Mouse (Mus musculus) adrenal gland, postnatal 10 days (tissue): ENCODE measurements around the gene Sf3b4. TPM values are rescaled to one million over a fixed set of nuclear protein-coding genes. Genes with fewer than 3 reads are reported as not detected.

Experiments used
- DNase-seq: peaks from one replicate; pipeline ENCODE4 v3.0.0; 2021; ENCODE audit warnings: mixed read lengths
- microRNA-seq: library from miRNA; unstranded; fragments of <30 nt; microRNA quantifications from one replicate; pipeline ENCODE4 v1.2.0, GENCODE M21; 2021
- total RNA-seq, 2 experiments: library from RNA; stranded (reverse); gene quantifications; 2 replicates each; pipeline ENCODE4 v1.2.3; 2021

Gene Sf3b4
- total RNA-seq, 2 experiments from 2014 or later: 50.4 to 50.9 TPM

DNA sequence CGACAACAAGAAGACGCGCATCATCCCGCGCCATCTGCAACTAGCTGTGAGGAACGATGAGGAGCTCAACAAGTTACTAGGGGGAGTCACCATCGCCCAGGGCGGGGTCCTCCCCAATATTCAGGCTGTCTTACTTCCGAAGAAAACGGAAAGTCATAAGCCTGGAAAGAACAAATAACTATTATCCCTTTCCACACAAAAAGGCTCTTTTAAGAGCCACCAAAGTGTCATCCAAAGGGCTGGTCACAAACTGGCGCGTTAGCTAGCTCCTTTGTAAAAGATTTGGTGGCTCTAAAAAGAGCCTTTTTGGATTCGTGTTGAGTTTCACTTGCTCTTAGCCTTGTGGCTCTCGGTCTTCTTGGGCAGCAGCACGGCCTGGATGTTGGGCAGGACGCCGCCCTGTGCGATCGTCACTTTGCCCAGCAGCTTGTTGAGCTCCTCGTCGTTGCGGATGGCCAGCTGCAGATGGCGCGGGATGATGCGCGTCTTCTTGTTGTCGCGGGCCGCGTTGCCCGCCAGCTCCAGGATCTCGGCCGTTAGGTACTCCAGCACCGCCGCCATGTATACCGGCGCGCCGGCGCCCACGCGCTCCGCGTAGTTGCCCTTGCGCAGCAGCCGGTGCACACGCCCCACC lies 48.1 kb downstream of the Sf3b4 start:
- DNase-seq: peak; percentile 35

DNA sequence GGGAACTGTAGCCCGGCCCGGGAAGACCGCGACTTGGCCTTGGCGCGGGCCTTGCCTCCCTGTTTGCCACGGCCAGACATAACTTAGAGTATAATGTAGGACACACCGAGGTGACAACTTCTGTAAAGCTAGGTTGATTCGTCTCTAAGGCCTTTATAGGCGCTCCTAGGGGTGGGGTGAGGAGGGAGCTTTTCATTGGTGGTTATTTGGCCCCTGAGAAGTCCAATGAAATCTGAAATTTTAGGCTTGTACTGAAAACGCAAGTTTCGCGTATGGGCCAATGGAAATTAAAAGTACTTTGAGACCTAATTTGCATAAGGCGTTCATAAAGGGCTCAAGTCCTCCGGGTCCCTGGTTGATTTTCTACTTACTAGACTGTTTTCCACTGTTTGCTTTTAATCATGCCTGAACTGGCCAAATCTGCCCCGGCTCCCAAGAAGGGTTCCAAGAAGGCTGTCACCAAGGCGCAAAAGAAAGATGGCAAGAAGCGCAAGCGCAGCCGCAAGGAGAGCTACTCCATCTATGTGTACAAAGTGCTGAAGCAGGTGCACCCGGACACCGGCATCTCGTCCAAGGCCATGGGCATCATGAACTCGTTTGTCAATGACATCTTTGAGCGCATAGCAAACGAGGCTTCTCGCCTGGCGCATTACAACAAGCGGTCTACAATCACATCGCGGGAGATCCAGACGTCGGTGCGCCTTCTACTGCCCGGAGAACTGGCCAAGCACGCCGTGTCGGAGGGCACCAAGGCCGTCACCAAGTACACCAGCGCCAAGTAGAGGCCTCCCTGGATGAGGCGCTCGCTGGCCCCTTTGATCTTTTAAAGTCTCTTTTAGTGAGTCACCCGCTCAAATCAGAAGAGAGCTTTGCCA lies 48.9 kb downstream of the Sf3b4 start, which contains the start of the genes Hist2h2ac and Hist2h2be:
TSS of gene Hist2h2ac (minus strand) at position 116 of the 875 bp plus-strand sequence.
TSS of gene Hist2h2be (plus strand) at position 355 of the 875 bp plus-strand sequence.
- DNase-seq: peak; percentile 91

DNA sequence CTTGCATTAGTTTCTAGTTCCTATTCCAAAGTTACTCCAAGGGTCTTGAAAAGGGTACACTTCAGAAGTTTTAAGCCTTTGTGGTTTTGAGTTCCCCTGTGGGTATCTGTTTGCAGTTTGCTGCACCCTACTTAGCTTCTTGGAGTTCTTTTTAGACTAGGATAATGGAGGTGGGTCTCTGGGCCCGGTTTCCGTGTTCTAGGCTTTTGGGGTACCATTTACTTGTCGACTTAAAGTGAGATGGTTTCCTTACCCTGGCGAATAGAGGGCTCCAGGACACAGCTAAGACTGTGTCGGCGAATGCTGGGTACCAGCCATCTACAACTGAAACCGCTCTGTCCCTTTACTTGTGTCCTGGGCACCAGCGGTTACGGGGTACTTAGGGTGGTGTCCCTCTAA lies 49.5 kb downstream of the Sf3b4 start:
- DNase-seq: peak; percentile 37

DNA sequence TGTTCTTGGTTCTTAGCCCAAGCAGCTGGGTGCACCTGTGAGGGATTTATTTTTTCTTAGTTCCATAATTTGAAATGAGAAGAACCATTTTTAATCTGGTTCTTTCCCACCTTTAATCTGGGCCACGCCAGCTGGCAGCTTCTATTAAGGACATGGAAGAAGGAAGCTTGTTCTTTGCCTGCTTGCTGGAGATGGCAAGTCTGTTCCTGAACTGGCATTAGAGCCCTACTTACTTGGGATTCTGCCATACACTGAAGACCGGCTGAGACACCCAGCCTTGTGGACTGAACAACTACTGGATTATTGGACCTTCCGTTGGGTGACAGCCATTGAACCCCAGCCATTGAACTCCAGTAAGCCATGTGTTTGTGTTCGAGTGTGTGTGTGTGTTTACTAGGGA lies 50.6 kb downstream of the Sf3b4 start:
- no peak for DNase-seq

DNA sequence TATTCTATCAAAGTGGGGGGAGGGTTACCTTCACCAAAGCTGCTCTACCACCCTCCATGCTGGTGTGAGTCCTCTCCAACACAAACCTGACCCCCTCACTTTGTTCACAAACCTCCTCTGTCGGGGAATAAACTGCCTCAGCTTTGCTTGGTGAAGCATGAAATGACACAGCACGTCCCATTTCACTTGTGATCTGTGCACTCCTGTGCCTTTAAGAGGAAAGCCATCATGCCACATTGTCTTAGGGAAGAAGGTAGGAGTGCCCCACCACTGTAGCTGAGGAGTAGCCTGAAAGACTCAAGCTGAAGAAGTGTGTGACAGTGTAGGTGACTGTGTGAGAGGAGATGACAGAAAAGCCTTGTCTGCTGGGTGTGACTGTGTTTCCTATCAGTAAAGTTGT lies 53.3 kb downstream of the Sf3b4 start:
- DNase-seq: no peak

Small RNA genes lying within 50 kb of the gene (microRNA-seq; reads per million reads assigned to microRNA genes)
- gene Gm44492: not detected

Other genes with a start within 250 kb of the Sf3b4 start
- gene Anp32e, start 243.1 kb upstream of the Sf3b4 start, total RNA-seq: 100 to 1,000 TPM in 1 of 2 experiments, 10 to 100 TPM in 1; 89.8 to 110 TPM
- 10 to 100 TPM; 34.0 to 36.7 TPM for gene Plekho1, start 176.3 kb upstream of the Sf3b4 start, total RNA-seq
- 10 to 100 TPM; 31.7 to 35.0 TPM for gene Vps45, start 113.9 kb upstream of the Sf3b4 start, total RNA-seq
- 10 to 100 TPM; 32.3 to 33.4 TPM for gene Otud7b, start 67.8 kb upstream of the Sf3b4 start, total RNA-seq
- 10 to 100 TPM; 13.0 to 17.1 TPM for gene Mtmr11, start 10.3 kb upstream of the Sf3b4 start, total RNA-seq
- 10 to 100 TPM in 1 of 2 experiments, 1 to 10 TPM in 1; 9.5 to 14.2 TPM for gene Sv2a, start 8.8 kb downstream of the Sf3b4 start, total RNA-seq
- gene Bola1, start 47.4 kb downstream of the Sf3b4 start, total RNA-seq: 10 to 100 TPM; 28.6 to 31.3 TPM
- 10 to 100 TPM; 17.5 to 21.2 TPM for gene Hist2h2ab, start 47.5 kb downstream of the Sf3b4 start, total RNA-seq
- 100 to 1,000 TPM; 154 to 170 TPM for gene Hist2h2ac, start 48.5 kb downstream of the Sf3b4 start, total RNA-seq
- gene Hist2h2be, start 48.8 kb downstream of the Sf3b4 start, total RNA-seq: 10 to 100 TPM in 1 of 2 experiments, 1 to 10 TPM in 1; 6.9 to 10.8 TPM
- 100 to 1,000 TPM; 135 to 152 TPM for gene Hist2h3c2, start 66.8 kb downstream of the Sf3b4 start, total RNA-seq
- gene Hist2h2aa2, start 67.9 kb downstream of the Sf3b4 start, total RNA-seq: 1,000 to 10,000 TPM in 1 of 2 experiments, 100 to 1,000 TPM in 1; 944 to 1,071 TPM
- gene Hist2h2aa1, start 73.2 kb downstream of the Sf3b4 start, total RNA-seq: 10 to 100 TPM; 27.3 to 37.4 TPM
- gene Hist2h3c1, start 74.4 kb downstream of the Sf3b4 start, total RNA-seq: under 1 TPM in 1 of 2 experiments, not detected in 1; 0.39 TPM
- gene Hist2h4, start 91.0 kb downstream of the Sf3b4 start, total RNA-seq: 10 to 100 TPM; 71.1 to 77.9 TPM
- gene Hist2h3b, start 96.3 kb downstream of the Sf3b4 start, total RNA-seq: 100 to 1,000 TPM; 500 to 681 TPM
- gene Hist2h2bb, start 97.4 kb downstream of the Sf3b4 start, total RNA-seq: 100 to 1,000 TPM; 491 to 635 TPM
- gene Fcgr1, start 121.6 kb downstream of the Sf3b4 start, total RNA-seq: under 1 TPM; 0.84 to 0.88 TPM